Mouse (Mus musculus) spleen, adult 12 weeks (tissue): ENCODE results near the gene Olfr1413.

Source experiments
- DNase-seq: peaks from one replicate; pipeline ENCODE4 v3.0.0; 2022; ENCODE audit warnings: low spot score

Gene Olfr1413

GRCm38 (mm10) chr1:92571022-92571421, at the start of gene Olfr1413:
Gene Olfr1413 (plus strand): TSS chr1:92571322.
- no peak for DNase-seq

GRCm38 (mm10) chr1:92521376-92521775, 49.7 kb upstream of the Olfr1413 start:
- no peak for DNase-seq

- no peak for DNase-seq
Observed at GRCm38 (mm10) chr1:92523764-92524163, 47.4 kb upstream of the Olfr1413 start.

GRCm38 (mm10) chr1:92536972-92537371, 34.1 kb upstream of the Olfr1413 start:
- DNase-seq: no peak

- no peak for DNase-seq
Observed at GRCm38 (mm10) chr1:92539071-92539470, 32.1 kb upstream of the Olfr1413 start.

GRCm38 (mm10) chr1:92545929-92546328, 25.2 kb upstream of the Olfr1413 start:
- no peak for DNase-seq

- DNase-seq: no peak
Observed at GRCm38 (mm10) chr1:92585479-92585878, 14.4 kb downstream of the Olfr1413 start, which contains the start of gene Olfr1412. Gene Olfr1412 (plus strand): TSS chr1:92585779.

- DNase-seq: no peak
Observed at GRCm38 (mm10) chr1:92594111-92594510, 23.0 kb downstream of the Olfr1413 start, which contains the start of gene Olfr1411. Gene Olfr1411 (plus strand): TSS chr1:92594411.

- no peak for DNase-seq
Observed at GRCm38 (mm10) chr1:92596019-92596418, 24.9 kb downstream of the Olfr1413 start.

GRCm38 (mm10) chr1:92605482-92605881, 34.4 kb downstream of the Olfr1413 start, which contains the start of gene Olfr1410:
Gene Olfr1410 (plus strand): TSS chr1:92605782.
- no peak for DNase-seq

- no peak for DNase-seq
Observed at GRCm38 (mm10) chr1:92607711-92608110, 36.6 kb downstream of the Olfr1413 start.

- peak; percentile 9 for DNase-seq
Observed at GRCm38 (mm10) chr1:92611008-92611407, 39.9 kb downstream of the Olfr1413 start.

GRCm38 (mm10) chr1:92613175-92613574, 42.1 kb downstream of the Olfr1413 start:
- no peak for DNase-seq

GRCm38 (mm10) chr1:92614516-92614915, 43.4 kb downstream of the Olfr1413 start:
- no peak for DNase-seq

GRCm38 (mm10) chr1:92616046-92616445, 44.9 kb downstream of the Olfr1413 start:
- no peak for DNase-seq

GRCm38 (mm10) chr1:92617488-92617887, 46.4 kb downstream of the Olfr1413 start, which contains the start of gene Olfr12:
Gene Olfr12 (plus strand): TSS chr1:92617788.
- no peak for DNase-seq

GRCm38 (mm10) chr1:92618360-92618759, 47.2 kb downstream of the Olfr1413 start:
- no peak for DNase-seq
